Mouse (Mus musculus): Measurements from ENCODE around the gene Defb13.

DNA sequence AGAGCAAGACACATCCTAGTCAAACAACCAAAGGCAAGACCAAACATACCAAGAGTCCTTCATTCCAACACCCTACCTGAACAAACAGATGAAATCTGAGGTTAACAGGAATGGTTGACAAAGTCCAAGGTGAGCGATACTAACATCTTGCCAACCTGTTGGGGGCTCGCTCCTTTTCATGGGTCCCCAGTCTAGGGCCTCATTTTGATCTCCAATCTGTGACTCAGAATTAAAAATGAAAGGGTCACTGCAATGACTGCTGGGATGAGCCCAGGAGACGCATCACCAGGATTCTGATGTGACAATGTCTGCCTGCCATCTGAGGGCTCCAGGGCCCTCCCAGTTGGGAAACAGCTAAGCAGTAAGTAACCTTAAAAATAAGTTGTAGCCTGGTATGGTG is 22.9 kb downstream of the Defb13 start, which contains the start of gene Ccdc70:
- TF ChIP-seq CTCF (IDR thresholded peaks at IDR 0.05; ENCODE audit: borderline replicate concordance, extremely low read depth, insufficient read depth, insufficient read length) (no peak), POLR2A (IDR thresholded peaks at IDR 0.05; ENCODE audit: borderline replicate concordance, extremely low read depth, insufficient read depth, insufficient read length, poor library complexity, severe bottlenecking) (no peak)
